Mouse (Mus musculus): ENCODE measurements around the gene Prdm11. TPM values are rescaled to one million over a fixed set of nuclear protein-coding genes. Genes with fewer than 3 reads are reported as not detected.

The Prdm11 gene
- polyA plus RNA-seq, 1 experiment from 2014 or later: 1.8 TPM

DNA sequence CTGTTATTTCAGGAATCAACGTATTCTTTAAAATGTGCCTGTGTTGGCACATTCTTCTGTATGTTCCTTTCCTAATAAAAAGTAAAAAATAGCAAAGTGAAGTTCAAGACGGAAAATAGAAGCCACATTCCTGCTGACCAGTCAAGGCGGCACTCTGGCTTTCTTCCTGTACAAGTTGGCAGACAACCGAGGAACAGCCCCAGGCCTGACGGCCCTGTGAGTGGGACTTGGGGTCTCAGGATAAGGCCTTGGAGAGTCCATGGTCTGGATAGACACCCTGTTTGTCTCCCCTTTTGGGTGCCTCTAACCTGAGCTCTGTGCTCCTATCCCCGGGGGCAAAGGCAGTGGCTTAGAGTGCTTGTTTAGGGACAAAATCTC, 30.6 kb upstream of the Prdm11 start:
- Histone ChIP-seq H3K9ac (replicated peaks) (no peak overlapping the region), H3K36me3 (no peaks in the 10 kb centered on the region), H3K9me3 (no peaks in the 10 kb centered on the region), H3K4me1 (replicated peaks) (peaks cover 6% of the 10 kb centered on the region), H3K4me3 (replicated peaks) (no peak overlapping the region), H3K4me2 (replicated peaks) (no peak overlapping the region), H3K27ac (no peak overlapping the region), H3K27me3 (0 out of 2 replicates have a peak, but pooled peaks cover 6% of the 10 kb centered on the region)
- ATAC-seq: no peak
- WGBS: 75% methylated on average over 6 of the region's 6 CpGs

DNA sequence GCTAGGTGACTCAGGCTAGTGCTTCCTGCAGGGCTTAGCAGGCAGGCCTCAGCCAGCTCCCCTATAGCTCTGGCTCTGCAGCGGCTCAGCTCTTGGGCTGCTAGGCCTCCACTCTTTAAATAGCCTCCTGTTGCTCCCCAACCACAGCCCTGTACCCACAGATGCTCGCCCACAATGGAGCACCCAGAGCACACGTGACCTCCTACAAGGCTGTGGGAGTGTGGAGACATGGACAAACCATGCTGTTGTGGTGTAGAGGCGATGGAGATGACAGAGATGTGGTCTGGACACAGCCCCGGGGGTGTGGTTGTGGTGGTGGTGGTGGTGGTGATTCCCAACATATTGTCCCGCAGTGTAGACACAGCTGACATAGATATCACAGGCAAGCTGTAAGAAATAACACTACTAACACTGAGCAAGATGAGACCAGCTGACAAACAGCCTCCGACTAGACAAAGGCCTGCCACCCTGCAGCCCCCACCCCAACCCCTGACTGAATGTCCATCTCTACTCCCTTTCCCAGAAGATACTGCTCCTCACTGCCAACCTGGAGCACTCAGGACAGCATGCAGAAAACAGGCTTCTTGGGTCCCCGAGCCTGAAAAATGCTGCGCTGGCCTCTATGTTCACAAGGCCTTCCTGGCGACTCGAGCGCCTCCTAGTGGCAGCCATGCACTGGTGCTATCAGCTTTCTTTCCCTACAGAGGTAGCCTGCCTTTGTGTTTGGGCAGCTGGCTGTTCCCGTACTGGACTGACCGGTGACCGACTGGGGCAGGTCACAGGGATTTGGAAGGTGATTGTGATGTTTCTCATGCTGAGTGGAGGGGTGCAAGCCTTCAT, 30.0 kb upstream of the Prdm11 start:
- no peaks in the 10 kb centered on the region for H3K9me3 ChIP-seq
- H3K27me3 ChIP-seq: 0 out of 2 replicates have a peak, but pooled peaks cover 6% of the 10 kb centered on the region
- no peak overlapping the region for H3K4me3 ChIP-seq (replicated peaks)
- no peaks in the 10 kb centered on the region for H3K36me3 ChIP-seq
- peaks cover 10% of the 10 kb centered on the region for H3K4me1 ChIP-seq (replicated peaks)
- ATAC-seq: peak; percentile 40
- WGBS: 39% methylated on average over 15 of the region's 15 CpGs
- H3K9ac ChIP-seq (replicated peaks): no peak overlapping the region
- no peak overlapping the region for H3K4me2 ChIP-seq (replicated peaks)
- no peak overlapping the region for H3K27ac ChIP-seq

DNA sequence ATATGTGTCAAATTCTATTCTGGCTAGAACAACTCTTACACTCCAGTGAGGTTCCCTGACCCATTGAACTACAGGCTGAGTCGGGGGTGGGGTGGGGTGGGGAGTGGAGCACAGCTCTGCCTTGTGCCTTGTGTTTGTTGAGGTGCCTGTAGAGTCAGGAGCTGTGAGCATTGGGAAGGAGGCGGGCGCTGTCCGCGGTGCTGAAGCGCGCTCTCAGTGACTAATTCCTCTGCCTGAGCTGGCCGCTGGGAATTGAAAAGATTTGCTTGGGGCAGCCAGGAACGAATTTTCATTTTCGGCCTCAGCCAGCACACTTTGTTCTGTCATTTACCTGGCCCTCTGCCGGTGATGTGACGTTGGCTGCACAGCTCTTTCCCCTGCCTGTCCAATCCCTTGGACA, 25.7 kb upstream of the Prdm11 start:
- Histone ChIP-seq H3K4me1 (replicated peaks) (peaks cover 16% of the 10 kb centered on the region), H3K9me3 (no peaks in the 10 kb centered on the region), H3K36me3 (no peaks in the 10 kb centered on the region), H3K27me3 (peaks cover 9% of the 10 kb centered on the region; the same call in 1 of the 2 replicates), H3K4me2 (replicated peaks) (no peak overlapping the region), H3K27ac (no peak overlapping the region), H3K4me3 (replicated peaks) (no peak overlapping the region), H3K9ac (replicated peaks) (no peak overlapping the region)
- ATAC-seq: 0 out of 2 replicates have a peak, but pooled peaks have one; percentile 29
- 3% methylated on average over 12 of the region's 12 CpGs for WGBS

DNA sequence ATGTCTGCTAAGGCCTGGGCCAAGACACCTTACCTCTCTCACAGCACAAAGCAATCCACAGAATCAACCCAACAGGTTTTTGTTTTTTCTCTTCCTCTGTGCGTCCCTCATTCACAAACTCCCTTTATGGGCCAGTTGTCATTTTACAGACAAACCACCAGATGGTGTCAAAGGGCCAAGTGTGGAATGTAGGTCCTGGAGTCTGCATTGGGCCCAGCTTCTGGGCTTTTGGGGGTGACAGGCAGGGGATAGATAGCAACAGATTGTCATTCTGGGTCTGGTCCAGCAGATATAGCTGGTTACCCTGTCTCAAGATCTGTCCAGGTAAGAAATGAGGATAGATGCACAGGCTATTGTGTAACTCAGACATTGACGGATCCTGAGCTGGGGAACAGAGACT, 23.0 kb upstream of the Prdm11 start:
- no peak overlapping the region for H3K9ac ChIP-seq (replicated peaks)
- H3K4me3 ChIP-seq (replicated peaks): no peak overlapping the region
- no peak overlapping the region for H3K4me2 ChIP-seq (replicated peaks)
- H3K36me3 ChIP-seq: no peaks in the 10 kb centered on the region
- H3K4me1 ChIP-seq (replicated peaks): peaks cover 16% of the 10 kb centered on the region
- H3K27ac ChIP-seq: no peak overlapping the region
- 40% methylated on average over 2 of the region's 2 CpGs for WGBS
- H3K9me3 ChIP-seq: no peaks in the 10 kb centered on the region
- H3K27me3 ChIP-seq: peaks cover 6% of the 10 kb centered on the region; the same call in 1 of the 2 replicates
- peak; percentile 68 for ATAC-seq

DNA sequence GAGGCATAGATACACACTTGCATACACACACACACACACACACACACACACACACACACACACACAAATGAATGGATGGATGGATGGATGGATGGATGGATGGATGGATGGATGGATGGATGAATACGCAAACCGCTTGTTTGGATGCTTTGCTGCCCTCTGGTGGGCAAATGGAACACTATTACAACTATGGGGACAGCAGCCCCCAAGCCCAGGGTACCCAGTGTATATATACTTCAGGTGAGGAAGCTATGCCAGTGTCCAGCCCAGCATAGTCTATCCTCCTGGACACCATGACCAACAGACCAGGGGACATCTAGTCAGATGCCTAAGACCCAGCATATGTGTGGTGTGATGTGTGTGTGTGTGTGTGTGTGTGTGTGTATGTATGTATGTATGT, 17.4 kb upstream of the Prdm11 start:
- no peaks in the 10 kb centered on the region for H3K36me3 ChIP-seq
- no peaks in the 10 kb centered on the region for H3K4me1 ChIP-seq (replicated peaks)
- no peak overlapping the region for H3K4me3 ChIP-seq (replicated peaks)
- no peak overlapping the region for H3K4me2 ChIP-seq (replicated peaks)
- 19% methylated on average over 2 of the region's 2 CpGs for WGBS
- peaks cover 3% of the 10 kb centered on the region; the same call in 1 of the 2 replicates for H3K27me3 ChIP-seq
- peak; percentile 73 for ATAC-seq
- no peaks in the 10 kb centered on the region for H3K9me3 ChIP-seq
- H3K9ac ChIP-seq (replicated peaks): no peak overlapping the region
- H3K27ac ChIP-seq: no peak overlapping the region

DNA sequence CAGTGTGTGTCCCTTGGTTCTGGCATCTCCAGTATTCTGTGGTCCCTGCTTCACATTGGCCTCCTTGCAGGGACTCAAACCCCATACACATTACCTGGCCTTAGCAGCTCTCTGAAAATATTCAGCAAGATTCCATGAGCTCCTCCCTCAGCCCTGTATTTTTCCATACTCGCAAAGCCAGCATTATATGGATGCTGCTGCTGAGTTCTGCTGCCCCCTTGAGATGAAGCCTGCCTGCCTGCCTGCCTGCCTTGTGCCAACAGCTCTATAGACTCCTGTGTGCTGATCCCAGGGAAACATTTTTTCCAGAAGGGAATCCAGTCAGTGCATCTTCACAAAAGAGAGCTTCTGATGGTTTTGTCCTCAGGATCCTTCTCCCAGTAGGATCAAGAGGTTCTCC, 5.9 kb upstream of the Prdm11 start:
- no peak overlapping the region for H3K4me3 ChIP-seq (replicated peaks)
- 45% methylated on average over 1 of the region's 1 CpGs for WGBS
- no peak overlapping the region for H3K27ac ChIP-seq
- H3K27me3 ChIP-seq: peaks cover 4% of the 10 kb centered on the region
- H3K4me1 ChIP-seq (replicated peaks): peaks cover 3% of the 10 kb centered on the region; the same call in 1 of the 2 replicates
- no peaks in the 10 kb centered on the region for H3K36me3 ChIP-seq
- no peak overlapping the region for H3K9ac ChIP-seq (replicated peaks)
- ATAC-seq: no peak
- H3K4me2 ChIP-seq (replicated peaks): no peak overlapping the region
- no peaks in the 10 kb centered on the region for H3K9me3 ChIP-seq

DNA sequence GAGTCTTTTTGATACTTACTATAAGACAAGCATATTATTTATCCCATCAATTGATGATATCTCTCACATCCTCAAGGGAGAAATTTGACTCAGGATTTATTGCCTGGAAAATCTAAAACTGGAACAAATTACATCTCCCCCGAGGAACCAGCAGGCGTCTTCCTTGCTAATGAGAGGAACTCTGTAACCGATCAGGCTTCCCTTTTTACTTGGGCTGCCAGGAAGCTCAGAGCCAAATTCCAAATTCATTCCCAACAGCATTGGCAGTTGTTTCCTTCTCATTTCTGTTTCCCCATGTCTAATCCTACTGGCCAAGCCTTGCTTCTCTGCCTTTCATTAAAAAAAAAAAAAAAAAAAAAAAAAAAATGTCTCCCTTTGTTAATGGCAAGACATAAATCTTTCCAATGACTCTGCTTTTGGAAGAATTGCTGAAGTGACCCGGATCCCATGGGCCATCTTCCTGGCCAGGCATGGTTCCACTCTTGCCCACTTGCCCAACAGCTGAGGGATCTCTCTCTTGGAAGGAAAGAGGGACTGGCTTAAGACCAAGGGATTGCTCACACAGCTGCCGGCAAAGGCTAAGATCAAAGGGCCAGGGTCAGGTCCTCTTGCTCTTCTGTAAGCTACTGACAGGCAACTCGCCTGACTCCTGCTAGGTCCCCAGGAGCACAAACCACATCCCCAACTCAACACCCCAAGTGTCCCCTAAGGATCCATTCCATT, 2.8 kb upstream of the Prdm11 start:
- Histone ChIP-seq H3K4me1 (replicated peaks) (peaks cover 24% of the 10 kb centered on the region), H3K27me3 (peaks cover 5% of the 10 kb centered on the region), H3K9me3 (no peaks in the 10 kb centered on the region), H3K36me3 (no peaks in the 10 kb centered on the region), H3K4me3 (replicated peaks) (no peak overlapping the region), H3K9ac (replicated peaks) (no peak overlapping the region), H3K27ac (no peak overlapping the region), H3K4me2 (replicated peaks) (no peak overlapping the region)
- 65% methylated on average over 6 of the region's 6 CpGs for WGBS
- no peak for ATAC-seq

DNA sequence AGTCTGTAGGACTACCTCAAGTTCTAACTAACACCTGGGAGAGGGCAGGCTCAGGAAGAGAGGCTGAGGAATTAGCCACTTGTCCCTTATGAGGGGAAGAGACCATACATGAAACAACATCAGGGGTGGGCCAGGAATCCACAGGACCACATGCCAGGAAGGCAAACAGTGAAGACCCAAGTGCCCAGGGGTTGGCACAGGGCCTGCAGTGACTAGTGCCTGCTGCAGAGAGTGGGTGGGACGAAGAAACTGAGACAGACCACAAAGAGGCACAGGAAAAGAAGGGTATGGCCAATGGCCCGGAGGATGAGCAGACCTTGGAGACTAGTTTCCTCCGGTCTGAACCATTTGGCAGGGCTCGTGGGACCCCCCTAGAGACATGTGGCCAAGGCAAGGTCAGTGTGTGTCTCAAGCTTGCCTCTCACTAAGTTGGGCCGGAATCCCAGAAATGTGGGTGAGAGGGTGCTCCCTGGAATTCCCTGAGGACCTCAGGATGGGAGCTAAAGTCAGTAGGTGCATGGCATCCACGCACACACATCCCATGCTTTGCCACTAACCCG, 1.6 kb upstream of the Prdm11 start:
- no peak for ATAC-seq

DNA sequence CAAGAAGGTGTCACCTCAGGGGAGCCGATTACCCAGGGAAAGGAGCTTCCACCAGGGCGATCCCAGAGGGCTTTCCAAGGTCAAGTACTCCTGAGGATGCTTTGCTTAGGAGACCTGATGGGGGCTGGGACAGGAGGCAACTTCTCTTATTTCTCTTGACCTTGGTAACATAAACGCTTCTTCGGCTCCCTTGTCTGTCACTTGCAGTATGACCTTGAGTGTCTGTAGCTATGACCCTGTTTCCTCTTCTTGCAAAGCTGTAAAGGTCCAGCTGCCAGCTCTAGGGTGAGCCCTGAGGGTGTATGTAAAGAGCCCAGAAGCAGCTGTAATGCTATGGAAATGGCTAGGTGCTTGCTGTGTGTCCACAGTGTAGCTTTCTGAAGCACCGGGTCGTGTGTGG, 1.1 kb upstream of the Prdm11 start:
- ATAC-seq: no peak
- Histone ChIP-seq H3K4me2 (replicated peaks) (0 out of 2 replicates have a peak overlapping the region, but pooled peaks have one; percentile 67), H3K9ac (replicated peaks) (no peak overlapping the region), H3K36me3 (no peaks in the 10 kb centered on the region), H3K27ac (no peak overlapping the region), H3K27me3 (peaks cover 5% of the 10 kb centered on the region), H3K4me3 (replicated peaks) (no peak overlapping the region), H3K9me3 (no peaks in the 10 kb centered on the region), H3K4me1 (replicated peaks) (peaks cover 33% of the 10 kb centered on the region)
- 86% methylated on average over 6 of the region's 6 CpGs for WGBS

More for the DNA sequence above, 1.6 kb upstream of the Prdm11 start:
- WGBS: 91% methylated on average over 7 of the region's 7 CpGs
- Histone ChIP-seq H3K27me3 (peaks cover 5% of the 10 kb centered on the region), H3K4me3 (replicated peaks) (no peak overlapping the region), H3K4me1 (replicated peaks) (peaks cover 29% of the 10 kb centered on the region), H3K9ac (replicated peaks) (no peak overlapping the region), H3K36me3 (no peaks in the 10 kb centered on the region), H3K27ac (no peak overlapping the region), H3K9me3 (no peaks in the 10 kb centered on the region), H3K4me2 (replicated peaks) (no peak overlapping the region)

DNA sequence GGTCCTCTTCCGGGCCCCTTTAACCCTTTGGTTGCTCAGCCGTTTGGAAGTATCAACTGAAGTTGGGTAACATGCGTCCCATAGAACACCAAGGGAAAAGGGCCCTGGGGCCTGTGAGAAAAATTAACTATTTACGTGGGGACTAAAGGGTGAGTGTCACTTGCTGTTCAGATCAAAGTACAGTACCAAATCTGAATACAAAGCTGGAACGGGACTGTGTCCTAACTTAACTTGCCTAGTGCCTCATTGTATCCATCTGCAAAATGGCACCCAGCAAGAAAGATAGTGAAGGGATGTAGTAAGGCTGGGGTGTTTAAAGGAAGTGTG, 505 bp upstream of the Prdm11 start:
- no peaks in the 10 kb centered on the region for H3K36me3 ChIP-seq
- H3K4me2 ChIP-seq (replicated peaks): peak overlapping the region; percentile 67
- H3K27ac ChIP-seq: peak overlapping the region; percentile 94; the same call in 1 of the 2 replicates
- ATAC-seq: no peak
- WGBS: 22% methylated on average over 5 of the region's 5 CpGs
- peaks cover 39% of the 10 kb centered on the region for H3K4me1 ChIP-seq (replicated peaks)
- no peaks in the 10 kb centered on the region for H3K9me3 ChIP-seq
- H3K9ac ChIP-seq (replicated peaks): peak overlapping the region; percentile 94
- peaks cover 5% of the 10 kb centered on the region for H3K27me3 ChIP-seq
- peak overlapping the region; percentile 90 for H3K4me3 ChIP-seq (replicated peaks)

DNA sequence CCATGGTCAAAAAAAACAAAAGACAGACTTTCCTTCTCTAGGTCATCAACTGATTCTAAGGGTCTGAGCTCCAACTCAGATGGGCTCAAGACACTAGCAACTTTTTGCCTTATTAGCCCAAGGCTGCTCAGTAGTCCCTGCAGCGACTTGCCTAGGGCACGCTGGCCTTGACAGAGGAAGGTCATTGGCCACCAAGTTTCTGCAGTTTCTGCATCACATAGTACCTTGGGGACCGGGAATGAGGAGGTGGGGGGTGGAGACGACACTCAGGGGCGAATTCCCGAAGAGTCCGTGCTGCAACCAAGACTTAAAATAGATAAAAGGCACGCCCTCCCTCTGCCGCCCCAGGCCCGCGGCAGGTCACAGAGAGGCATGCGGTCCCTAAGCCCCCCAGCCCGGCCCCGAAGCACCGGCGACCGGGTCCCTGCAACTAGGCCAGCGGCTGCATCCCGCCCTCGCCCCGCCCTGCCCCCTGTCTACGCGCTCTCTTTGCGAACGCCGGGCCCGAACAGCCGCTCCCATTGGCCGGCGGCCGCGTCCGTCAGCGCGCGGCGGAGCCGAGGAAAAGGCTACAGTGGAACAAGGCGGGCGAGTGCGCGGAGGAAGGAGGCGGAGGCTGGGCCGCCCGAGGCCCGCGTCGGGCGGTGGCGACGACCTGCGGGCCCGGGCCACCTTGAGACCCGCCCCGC, 694 bp downstream of the Prdm11 start:
- H3K9ac ChIP-seq (replicated peaks): peak overlapping the region; percentile 94
- H3K4me2 ChIP-seq (replicated peaks): peak overlapping the region; percentile 67
- peak overlapping the region; percentile 90 for H3K4me3 ChIP-seq (replicated peaks)
- ATAC-seq: peak; percentile 98
- H3K36me3 ChIP-seq: no peaks in the 10 kb centered on the region
- H3K9me3 ChIP-seq: no peaks in the 10 kb centered on the region
- WGBS: under 1% methylated on average over 51 of the region's 55 CpGs
- peaks cover 5% of the 10 kb centered on the region for H3K27me3 ChIP-seq
- peaks cover 46% of the 10 kb centered on the region for H3K4me1 ChIP-seq (replicated peaks)
- peak overlapping the region; percentile 94 for H3K27ac ChIP-seq

Data from midbrain, embryonic 13.5 days (tissue).